ENCODE assay signal across 27 mouse cellular contexts in genomic region chr10:115624957-115625356, GRCm38 (mm10). TPM values are rescaled to one million over a fixed set of nuclear protein-coding genes. Genes with fewer than 3 reads are reported as not detected.
DNase-seq lines count a peak whose midpoint lies in the region; ATAC-seq and TF ChIP-seq lines count a peak whose summit lies in the region.
"Had no signal": no experiment of that assay in that cellular context is flagged by ENCODE, and none has a peak within 500 bp of the region (broad histone marks: within the 10 kb centered on the region; RNA-seq: fewer than 3 reads in every experiment).

No protein-coding gene starts in this region.

- H3K4me3 ChIP-seq in embryonic facial prominence, embryonic 14.5 days (ENCODE audit: low read depth, low read length) = no peak overlapping the region
- H3K4me3 ChIP-seq in embryonic facial prominence, embryonic 10.5 days = no peak overlapping the region
- no peak overlapping the region for H3K4me3 ChIP-seq in midbrain, embryonic 11.5 days (ENCODE audit: low read depth, low read length)
- no peak overlapping the region for H3K4me3 ChIP-seq in midbrain, postnatal 0 days (ENCODE audit: low read depth, low read length)
- H3K4me3 ChIP-seq in stomach, embryonic 16.5 days (replicated peaks; ENCODE audit: low read length) = no peak overlapping the region
- H3K4me3 ChIP-seq in stomach, postnatal 0 days (ENCODE audit: low read depth, low read length) = no peak overlapping the region
- H3K4me3 ChIP-seq: embryonic facial prominence, embryonic 13.5 days; erythroblast, embryonic 14.5 days; forebrain, embryonic 10.5 days; forebrain, embryonic 12.5 days had no signal

- no peak for DNase-seq in embryonic facial prominence, embryonic 14.5 days (ENCODE audit: low spot score)
- no peak for DNase-seq in embryonic facial prominence, embryonic 10.5 days (ENCODE audit: low spot score)
- no peak for DNase-seq in midbrain, embryonic 11.5 days (ENCODE audit: low spot score, missing footprints)
- DNase-seq in midbrain, postnatal 0 days (ENCODE audit: low spot score) = no peak
- DNase-seq in stomach, postnatal 0 days (ENCODE audit: low spot score) = no peak
- DNase-seq in kidney, adult 18-20 months = no peak
- DNase-seq: adrenal gland, adult 8-10 months; adrenal gland, postnatal 14 days; adrenal gland, postnatal 36 days; B cell, adult 2 months; cerebellum, adult 11-12 months; cerebellum, adult 2 months; cerebellum, adult 9-10 months; cerebellum, postnatal 10 days; cerebellum, postnatal 25 days had no signal

- H3K9ac ChIP-seq in embryonic facial prominence, embryonic 14.5 days (ENCODE audit: low read depth, low read length) = no peak overlapping the region
- no peak overlapping the region for H3K9ac ChIP-seq in midbrain, embryonic 11.5 days (ENCODE audit: low read length)
- no peak overlapping the region for H3K9ac ChIP-seq in midbrain, postnatal 0 days (replicated peaks; ENCODE audit: low read length, poor library complexity, severe bottlenecking)
- no peak overlapping the region for H3K9ac ChIP-seq in stomach, embryonic 16.5 days (ENCODE audit: low read length)
- H3K9ac ChIP-seq in stomach, postnatal 0 days (ENCODE audit: low read length) = no peak overlapping the region
- H3K9ac ChIP-seq: embryonic facial prominence, embryonic 13.5 days; forebrain, embryonic 12.5 days had no signal

- no peak overlapping the region for H3K4me2 ChIP-seq in embryonic facial prominence, embryonic 14.5 days (ENCODE audit: low read depth, low read length)
- H3K4me2 ChIP-seq in midbrain, embryonic 11.5 days = no peak overlapping the region
- H3K4me2 ChIP-seq in midbrain, postnatal 0 days (ENCODE audit: low read depth, low read length, poor library complexity, severe bottlenecking) = no peak overlapping the region
- H3K4me2 ChIP-seq in stomach, embryonic 16.5 days (ENCODE audit: low read depth, low read length) = no peak overlapping the region
- no peak overlapping the region for H3K4me2 ChIP-seq in stomach, postnatal 0 days (replicated peaks; ENCODE audit: low read depth)

- WGBS in embryonic facial prominence, embryonic 14.5 days = 62% methylated on average over 2 of the region's 2 CpGs
- WGBS in embryonic facial prominence, embryonic 10.5 days = 93% methylated on average over 2 of the region's 2 CpGs
- WGBS in midbrain, embryonic 11.5 days = 87% methylated on average over 2 of the region's 2 CpGs
- 80% methylated on average over 2 of the region's 2 CpGs for WGBS in midbrain, postnatal 0 days
- 62% methylated on average over 2 of the region's 2 CpGs for WGBS in stomach, embryonic 16.5 days
- WGBS in stomach, postnatal 0 days = 56% methylated on average over 2 of the region's 2 CpGs

- no peaks in the 10 kb centered on the region for H3K36me3 ChIP-seq in embryonic facial prominence, embryonic 14.5 days (ENCODE audit: control insufficient read depth, insufficient read depth, low read length)
- H3K36me3 ChIP-seq in embryonic facial prominence, embryonic 10.5 days (replicated peaks) = no peaks in the 10 kb centered on the region
- no peaks in the 10 kb centered on the region for H3K36me3 ChIP-seq in midbrain, embryonic 11.5 days (ENCODE audit: control insufficient read depth, insufficient read depth, low read length)
- no peaks in the 10 kb centered on the region for H3K36me3 ChIP-seq in midbrain, postnatal 0 days (ENCODE audit: insufficient read depth, low read length)
- H3K36me3 ChIP-seq in stomach, embryonic 16.5 days (ENCODE audit: control insufficient read depth, insufficient read depth, low read length) = no peaks in the 10 kb centered on the region
- H3K36me3 ChIP-seq in stomach, postnatal 0 days (ENCODE audit: control insufficient read depth, insufficient read depth, low read length) = no peaks in the 10 kb centered on the region
- H3K36me3 ChIP-seq: embryonic facial prominence, embryonic 13.5 days; forebrain, embryonic 10.5 days; forebrain, embryonic 12.5 days; G1E had no signal

- H3K4me1 ChIP-seq in embryonic facial prominence, embryonic 14.5 days (ENCODE audit: control insufficient read depth, insufficient read depth, low read length) = peaks cover 9% of the 10 kb centered on the region; the same call in 1 of the 2 replicates
- peaks cover 10% of the 10 kb centered on the region for H3K4me1 ChIP-seq in embryonic facial prominence, embryonic 10.5 days
- H3K4me1 ChIP-seq in midbrain, embryonic 11.5 days (ENCODE audit: control insufficient read depth, insufficient read depth, low read length) = 0 out of 2 replicates have a peak, but pooled peaks cover 2% of the 10 kb centered on the region
- H3K4me1 ChIP-seq in midbrain, postnatal 0 days (ENCODE audit: insufficient read depth, low read length) = no peaks in the 10 kb centered on the region
- no peaks in the 10 kb centered on the region for H3K4me1 ChIP-seq in stomach, embryonic 16.5 days (ENCODE audit: control insufficient read depth, insufficient read depth, low read length)
- no peaks in the 10 kb centered on the region for H3K4me1 ChIP-seq in stomach, postnatal 0 days (replicated peaks; ENCODE audit: control insufficient read depth, insufficient read depth)

- TF ChIP-seq CTCF in midbrain, postnatal 0 days (IDR thresholded peaks at IDR 0.05) = no peak
- TF ChIP-seq CTCF in stomach, postnatal 0 days (IDR thresholded peaks at IDR 0.05; ENCODE audit: low read depth) = no peak

- no peaks in the 10 kb centered on the region for H3K27me3 ChIP-seq in embryonic facial prominence, embryonic 14.5 days (replicated peaks; ENCODE audit: control insufficient read depth, insufficient read depth, low read length)
- no peaks in the 10 kb centered on the region for H3K27me3 ChIP-seq in embryonic facial prominence, embryonic 10.5 days (replicated peaks; ENCODE audit: low read depth, poor library complexity, severe bottlenecking)
- H3K27me3 ChIP-seq in midbrain, embryonic 11.5 days (ENCODE audit: control insufficient read depth, insufficient read depth, low read length) = no peaks in the 10 kb centered on the region
- H3K27me3 ChIP-seq in midbrain, postnatal 0 days (ENCODE audit: insufficient read depth, low read length) = no peaks in the 10 kb centered on the region
- H3K27me3 ChIP-seq in stomach, embryonic 16.5 days (ENCODE audit: control insufficient read depth, insufficient read depth, low read length) = no peaks in the 10 kb centered on the region
- H3K27me3 ChIP-seq in stomach, postnatal 0 days (ENCODE audit: control insufficient read depth, insufficient read depth, low read length) = no peaks in the 10 kb centered on the region
- H3K27me3 ChIP-seq: CH12.LX; embryonic facial prominence, embryonic 13.5 days had no signal

- 0 out of 2 replicates have a peak overlapping the region, but pooled peaks have one; percentile 25 for H3K27ac ChIP-seq in embryonic facial prominence, embryonic 14.5 days (replicated peaks; ENCODE audit: low read depth, low read length)
- no peak overlapping the region for H3K27ac ChIP-seq in embryonic facial prominence, embryonic 10.5 days (replicated peaks)
- no peak overlapping the region for H3K27ac ChIP-seq in midbrain, embryonic 11.5 days (ENCODE audit: low read depth, low read length)
- no peak overlapping the region for H3K27ac ChIP-seq in midbrain, postnatal 0 days (ENCODE audit: low read depth, low read length)
- H3K27ac ChIP-seq in stomach, embryonic 16.5 days (ENCODE audit: low read length) = no peak overlapping the region
- no peak overlapping the region for H3K27ac ChIP-seq in stomach, postnatal 0 days (replicated peaks)
- H3K27ac ChIP-seq: embryonic facial prominence, embryonic 13.5 days; forebrain, embryonic 10.5 days; forebrain, embryonic 12.5 days had no signal

- no peak for ATAC-seq in embryonic facial prominence, embryonic 14.5 days (ENCODE audit: low read depth)
- ATAC-seq in midbrain, embryonic 11.5 days (ENCODE audit: low FRiP score) = peak; percentile 33; the same call in 1 of the 2 replicates
- ATAC-seq in midbrain, postnatal 0 days (ENCODE audit: low FRiP score) = no peak
- peak; percentile 10; the same call in 1 of the 2 replicates for ATAC-seq in stomach, embryonic 16.5 days (ENCODE audit: insufficient read depth, low FRiP score)
- no peak for ATAC-seq in stomach, postnatal 0 days (ENCODE audit: low FRiP score, low TSS enrichment)
- ATAC-seq: activated CD4-positive, CD25-positive, alpha-beta regulatory T cell, adult 4 months; CD4-positive, CD25-positive, alpha-beta regulatory T cell, adult 4 months; Patski had no signal

- TF ChIP-seq EP300 in stomach, postnatal 0 days (optimal IDR thresholded peaks at IDR 0.05) = no peak

- no peaks in the 10 kb centered on the region for H3K9me3 ChIP-seq in embryonic facial prominence, embryonic 14.5 days (ENCODE audit: control insufficient read depth, low read length)
- H3K9me3 ChIP-seq in embryonic facial prominence, embryonic 10.5 days = no peaks in the 10 kb centered on the region
- H3K9me3 ChIP-seq in midbrain, embryonic 11.5 days (ENCODE audit: control insufficient read depth, low read length) = no peaks in the 10 kb centered on the region
- H3K9me3 ChIP-seq in midbrain, postnatal 0 days (ENCODE audit: low read length) = no peaks in the 10 kb centered on the region
- no peaks in the 10 kb centered on the region for H3K9me3 ChIP-seq in stomach, embryonic 16.5 days (replicated peaks; ENCODE audit: control insufficient read depth, low read length)
- H3K9me3 ChIP-seq in stomach, postnatal 0 days (ENCODE audit: control insufficient read depth, low read length) = no peaks in the 10 kb centered on the region
- H3K9me3 ChIP-seq: embryonic facial prominence, embryonic 13.5 days; forebrain, embryonic 10.5 days; forebrain, embryonic 12.5 days had no signal

RNA-seq across cellular contexts. Expression of gene Lgr5, which starts 37.4 kb away (rescaled TPM):
- 10.4 and 13.1 TPM in 2 replicates for polyA plus RNA-seq in embryonic facial prominence, embryonic 14.5 days (2014; fragmentation: Nextera tagmentation; extraction: Ambion mirVana)
- polyA plus RNA-seq in embryonic facial prominence, embryonic 10.5 days (2016; fragmentation: Nextera tagmentation; extraction: Ambion mirVana) = 5.2 and 7.1 TPM in 2 replicates
- 7.0 and 7.3 TPM in 2 replicates for polyA plus RNA-seq in midbrain, embryonic 11.5 days (2014; fragmentation: Nextera tagmentation; extraction: Ambion mirVana)
- 3.0 and 6.0 TPM in 2 replicates for total RNA-seq in midbrain, postnatal 0 days (2014; rRNA removed)
- 1.5 and 1.8 TPM in 2 replicates for polyA plus RNA-seq in midbrain, postnatal 0 days (2015; fragmentation: Nextera tagmentation; extraction: Ambion mirVana)
- polyA plus RNA-seq in stomach, embryonic 16.5 days (2015; fragmentation: Nextera tagmentation; extraction: Ambion mirVana) = 4.4 and 4.8 TPM in 2 replicates
- 2.4 and 2.9 TPM in 2 replicates for polyA plus RNA-seq in stomach, postnatal 0 days (2015; fragmentation: Nextera tagmentation; extraction: Ambion mirVana)
- total RNA-seq: CH12.LX had no signal
- polyA plus RNA-seq: erythroblast, embryonic 14.5 days; G1E; Patski had no signal

RNA-seq across cellular contexts. Expression of gene A930009A15Rik, which starts 55.2 kb away (rescaled TPM):
- polyA plus RNA-seq in embryonic facial prominence, embryonic 14.5 days (2014; fragmentation: Nextera tagmentation; extraction: Ambion mirVana) = 0.42 TPM in 1 of 2 replicates, not detected in the other
- not detected in 2 replicates for polyA plus RNA-seq in embryonic facial prominence, embryonic 10.5 days (2016; fragmentation: Nextera tagmentation; extraction: Ambion mirVana)
- polyA plus RNA-seq in midbrain, embryonic 11.5 days (2014; fragmentation: Nextera tagmentation; extraction: Ambion mirVana) = 0.31 and 0.54 TPM in 2 replicates
- 0.85 TPM in 1 of 2 replicates, not detected in the other for total RNA-seq in midbrain, postnatal 0 days (2014; rRNA removed)
- polyA plus RNA-seq in midbrain, postnatal 0 days (2015; fragmentation: Nextera tagmentation; extraction: Ambion mirVana) = 1.5 and 2.1 TPM in 2 replicates
- polyA plus RNA-seq in stomach, embryonic 16.5 days (2015; fragmentation: Nextera tagmentation; extraction: Ambion mirVana) = not detected in 2 replicates
- not detected in 2 replicates for polyA plus RNA-seq in stomach, postnatal 0 days (2015; fragmentation: Nextera tagmentation; extraction: Ambion mirVana)
- total RNA-seq: adrenal gland, adult 18-20 months; adrenal gland, adult 8-10 months; adrenal gland, postnatal 14 days; adrenal gland, postnatal 36 days; CH12.LX; G1E had no signal
- polyA plus RNA-seq: activated CD4-positive, CD25-positive, alpha-beta regulatory T cell, adult 4 months; CD4-positive, CD25-positive, alpha-beta regulatory T cell, adult 4 months; embryonic facial prominence, embryonic 13.5 days; erythroblast, embryonic 14.5 days; forebrain, embryonic 10.5 days; forebrain, embryonic 12.5 days; forebrain, embryonic 14.5 days; G1E; Patski had no signal

Comparison
In these comparisons a context has a peak if more than half of its experiments do, and no peak if none do; other contexts are left out.
1. ATAC-seq: peak in midbrain, embryonic 11.5 days (single experiment) and stomach, embryonic 16.5 days (single experiment); none in embryonic facial prominence, embryonic 14.5 days (single experiment), midbrain, postnatal 0 days (single experiment) and stomach, postnatal 0 days (single experiment).